Mouse (Mus musculus) liver, adult 2 months (tissue): ENCODE data around the gene Nt5m.

Experiments used
- CTCF ChIP-seq: fragments of 200-500 bp; IDR thresholded peaks from 2 replicates; pipeline ENCODE4 v1.5.1; 2011; ENCODE audit warnings: low read depth, low read length, control low read depth
- POLR2A ChIP-seq: fragments of 200-500 bp; IDR thresholded peaks from 2 replicates; pipeline ENCODE4 v1.6.1; 2011; ENCODE audit warnings: low read length, control low read depth; ENCODE audit not compliant: insufficient read depth; ENCODE audit errors: extremely low read depth

DNA sequence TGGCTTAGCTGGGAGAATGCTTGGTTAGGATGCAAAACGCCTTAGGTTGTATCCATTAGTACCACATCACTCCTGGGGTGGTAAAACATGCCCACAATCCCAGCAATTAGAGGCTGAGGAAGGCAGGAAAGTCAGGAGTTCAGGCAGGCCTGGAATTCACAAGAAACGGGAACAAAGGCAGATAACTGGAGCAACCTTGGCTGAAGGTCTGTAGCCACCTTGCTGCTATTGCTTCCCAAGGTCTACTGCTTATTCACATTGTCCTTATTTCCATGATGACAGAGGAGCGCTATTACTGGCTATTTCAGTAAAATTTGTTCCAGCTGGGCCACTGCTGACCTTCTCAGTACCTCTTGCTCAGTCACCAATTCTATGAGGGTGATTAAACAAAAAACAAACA is 26.0 kb upstream of the Nt5m start:
- TF ChIP-seq POLR2A (no peak), CTCF (no peak)
